In genomic region chr11:120615606-120616203, GRCm38 (mm10) we compare ENCODE assay signal across 14 mouse cellular contexts. TPM values are rescaled to one million over a fixed set of nuclear protein-coding genes. Genes with fewer than 3 reads are reported as not detected.
DNase-seq lines count a peak whose midpoint lies in the region; ATAC-seq lines count a peak whose summit lies in the region.
"Had no signal": no experiment of that assay in that cellular context is flagged by ENCODE, and none has a peak within 500 bp of the region (broad histone marks: within the 10 kb centered on the region; RNA-seq: fewer than 3 reads in every experiment).

No protein-coding gene starts in this region.

- no peaks in the 10 kb centered on the region for H3K9me3 ChIP-seq in heart, embryonic 10.5 days
- no peaks in the 10 kb centered on the region for H3K9me3 ChIP-seq in embryonic facial prominence, embryonic 13.5 days
- H3K9me3 ChIP-seq in liver, embryonic 13.5 days (replicated peaks), result no peaks in the 10 kb centered on the region

- no peak for DNase-seq in heart, embryonic 10.5 days (ENCODE audit: low spot score)
- DNase-seq in heart, postnatal 36 days, result no peak
- peak; percentile 84 for DNase-seq in 416B (ENCODE audit: low read depth)
- no peak for DNase-seq in liver, embryonic 13.5 days
- no peak for DNase-seq in Muller cell, postnatal 12 days (ENCODE audit: inconsistent ontology term)
- DNase-seq in gastrocnemius, postnatal 4 days (ENCODE audit: low spot score in 2 of 2), result no peak
- DNase-seq in adrenal gland, postnatal 14 days, result no peak
- DNase-seq: adrenal gland, adult 8-10 months; cerebellum, postnatal 14 days; kidney, postnatal 14 days; left cerebral cortex, postnatal 4 days; right cerebral cortex, postnatal 4 days; thymus, postnatal 4 days had no signal

- 0 out of 2 replicates have a peak overlapping the region, but pooled peaks have one; percentile 23 for H3K9ac ChIP-seq in embryonic facial prominence, embryonic 13.5 days
- peak overlapping the region; percentile 88; the same call in 1 of the 2 replicates for H3K9ac ChIP-seq in liver, embryonic 13.5 days

- no peak overlapping the region for H3K4me2 ChIP-seq in embryonic facial prominence, embryonic 13.5 days
- H3K4me2 ChIP-seq in liver, embryonic 13.5 days, result peak overlapping the region; percentile 90

- ATAC-seq in embryonic facial prominence, embryonic 13.5 days (ENCODE audit: insufficient number of reproducible peaks, insufficient read depth, low FRiP score, low TSS enrichment, low read depth), result no peak
- ATAC-seq in liver, embryonic 13.5 days (ENCODE audit: low read depth), result no peak

- intact Hi-C loops in heart, postnatal 36 days (cut with DNase I), result no loop called here

- peaks cover 20% of the 10 kb centered on the region for H3K4me1 ChIP-seq in heart, embryonic 10.5 days
- H3K4me1 ChIP-seq in embryonic facial prominence, embryonic 13.5 days, result peaks cover 17% of the 10 kb centered on the region
- peaks cover 39% of the 10 kb centered on the region for H3K4me1 ChIP-seq in liver, embryonic 13.5 days (replicated peaks)

- 89% methylated on average over 11 of the region's 11 CpGs for WGBS in heart, embryonic 10.5 days
- WGBS in embryonic facial prominence, embryonic 13.5 days, result 90% methylated on average over 11 of the region's 11 CpGs
- 79% methylated on average over 11 of the region's 11 CpGs for WGBS in liver, embryonic 13.5 days (ENCODE audit: insufficient replicate concordance)

- H3K4me3 ChIP-seq in heart, embryonic 10.5 days, result 0 out of 2 replicates have a peak overlapping the region, but pooled peaks have one; percentile 9
- H3K4me3 ChIP-seq in embryonic facial prominence, embryonic 13.5 days, result no peak overlapping the region; the same call in 1 of the 2 replicates
- peak overlapping the region; percentile 19; the same call in 1 of the 2 replicates for H3K4me3 ChIP-seq in liver, embryonic 13.5 days (replicated peaks)

- H3K36me3 ChIP-seq in heart, embryonic 10.5 days, result peaks cover 77% of the 10 kb centered on the region
- peaks cover 69% of the 10 kb centered on the region for H3K36me3 ChIP-seq in embryonic facial prominence, embryonic 13.5 days
- peaks cover 80% of the 10 kb centered on the region for H3K36me3 ChIP-seq in liver, embryonic 13.5 days

- no peak overlapping the region for H3K27ac ChIP-seq in heart, embryonic 10.5 days
- no peak overlapping the region for H3K27ac ChIP-seq in embryonic facial prominence, embryonic 13.5 days
- peak overlapping the region; percentile 32; the same call in 1 of the 2 replicates for H3K27ac ChIP-seq in liver, embryonic 13.5 days

- no peaks in the 10 kb centered on the region; the same call in 1 of the 2 replicates for H3K27me3 ChIP-seq in heart, embryonic 10.5 days (ENCODE audit: insufficient read depth, poor library complexity, severe bottlenecking)
- H3K27me3 ChIP-seq in embryonic facial prominence, embryonic 13.5 days, result no peaks in the 10 kb centered on the region
- no peaks in the 10 kb centered on the region for H3K27me3 ChIP-seq in liver, embryonic 13.5 days

RNA-seq across cellular contexts. Expression of gene Pcyt2, which starts 2.0 kb away (rescaled TPM):
- polyA plus RNA-seq in heart, embryonic 10.5 days (2016; fragmentation: Nextera tagmentation; extraction: Ambion mirVana), result 119 and 130 TPM in 2 replicates
- total RNA-seq in heart, postnatal 36 days (2021), result 10 to 100 TPM; 48.2 to 54.6 TPM
- 150 and 152 TPM in 2 replicates for polyA plus RNA-seq in embryonic facial prominence, embryonic 13.5 days (2015; fragmentation: Nextera tagmentation; extraction: Ambion mirVana)
- 114 and 116 TPM in 2 replicates for polyA plus RNA-seq in liver, embryonic 13.5 days (2015; fragmentation: Nextera tagmentation; extraction: Ambion mirVana)
- total RNA-seq in gastrocnemius, postnatal 4 days (2021), result 10 to 100 TPM; 36.6 to 41.4 TPM
- total RNA-seq in adrenal gland, postnatal 14 days (2021), result 148 and 187 TPM in 2 replicates

RNA-seq across cellular contexts. Expression of gene Npb, which starts 7.4 kb away (rescaled TPM):
- 4.8 and 7.0 TPM in 2 replicates for polyA plus RNA-seq in heart, embryonic 10.5 days (2016; fragmentation: Nextera tagmentation; extraction: Ambion mirVana)
- total RNA-seq in heart, postnatal 36 days (2021), result not detected
- polyA plus RNA-seq in embryonic facial prominence, embryonic 13.5 days (2015; fragmentation: Nextera tagmentation; extraction: Ambion mirVana), result 0.98 and 1.7 TPM in 2 replicates
- 9.5 and 12.6 TPM in 2 replicates for polyA plus RNA-seq in liver, embryonic 13.5 days (2015; fragmentation: Nextera tagmentation; extraction: Ambion mirVana)
- total RNA-seq in gastrocnemius, postnatal 4 days (2021), result 1 to 10 TPM in 1 of 2 experiments, not detected in 1; 1.3 TPM
- total RNA-seq in adrenal gland, postnatal 14 days (2021), result 1.6 TPM in 1 of 2 replicates, not detected in the other

RNA-seq across cellular contexts. Expression of gene Sirt7, which starts 9.3 kb away (rescaled TPM):
- polyA plus RNA-seq in heart, embryonic 10.5 days (2016; fragmentation: Nextera tagmentation; extraction: Ambion mirVana), result 25.6 and 29.5 TPM in 2 replicates
- total RNA-seq in heart, postnatal 36 days (2021), result 10 to 100 TPM; 10.0 to 10.1 TPM
- polyA plus RNA-seq in embryonic facial prominence, embryonic 13.5 days (2015; fragmentation: Nextera tagmentation; extraction: Ambion mirVana), result 26.6 and 30.0 TPM in 2 replicates
- polyA plus RNA-seq in liver, embryonic 13.5 days (2015; fragmentation: Nextera tagmentation; extraction: Ambion mirVana), result 33.8 and 34.3 TPM in 2 replicates
- total RNA-seq in gastrocnemius, postnatal 4 days (2021), result 10 to 100 TPM; 12.2 to 12.6 TPM
- 37.1 and 39.7 TPM in 2 replicates for total RNA-seq in adrenal gland, postnatal 14 days (2021)

RNA-seq across cellular contexts. Expression of gene Anapc11, which starts 17.5 kb away (rescaled TPM):
- polyA plus RNA-seq in heart, embryonic 10.5 days (2016; fragmentation: Nextera tagmentation; extraction: Ambion mirVana), result 186 and 201 TPM in 2 replicates
- 10 to 100 TPM; 75.6 to 87.1 TPM for total RNA-seq in heart, postnatal 36 days (2021)
- polyA plus RNA-seq in embryonic facial prominence, embryonic 13.5 days (2015; fragmentation: Nextera tagmentation; extraction: Ambion mirVana), result 219 and 222 TPM in 2 replicates
- polyA plus RNA-seq in liver, embryonic 13.5 days (2015; fragmentation: Nextera tagmentation; extraction: Ambion mirVana), result 99.1 and 102 TPM in 2 replicates
- total RNA-seq in gastrocnemius, postnatal 4 days (2021), result 10 to 100 TPM; 72.5 to 86.2 TPM
- total RNA-seq in adrenal gland, postnatal 14 days (2021), result 68.3 and 69.0 TPM in 2 replicates

RNA-seq across cellular contexts. Expression of gene Alyref, which starts 17.5 kb away (rescaled TPM):
- polyA plus RNA-seq in heart, embryonic 10.5 days (2016; fragmentation: Nextera tagmentation; extraction: Ambion mirVana), result 365 and 444 TPM in 2 replicates
- total RNA-seq in heart, postnatal 36 days (2021), result 10 to 100 TPM; 46.4 to 47.8 TPM
- 492 and 529 TPM in 2 replicates for polyA plus RNA-seq in embryonic facial prominence, embryonic 13.5 days (2015; fragmentation: Nextera tagmentation; extraction: Ambion mirVana)
- 379 and 416 TPM in 2 replicates for polyA plus RNA-seq in liver, embryonic 13.5 days (2015; fragmentation: Nextera tagmentation; extraction: Ambion mirVana)
- 100 to 1,000 TPM; 112 to 113 TPM for total RNA-seq in gastrocnemius, postnatal 4 days (2021)
- total RNA-seq in adrenal gland, postnatal 14 days (2021), result 120 and 128 TPM in 2 replicates
